Mouse (Mus musculus) hindbrain, postnatal 0 days (tissue): ENCODE results near the gene Clec4b2. TPM values are rescaled to one million over a fixed set of nuclear protein-coding genes. Genes with fewer than 3 reads are reported as not detected.
"Not testable (repeated sequence)": the region's sequence is repeated elsewhere in the genome, so short reads cannot be mapped to it uniquely, and the experiment has no call there.

ENCODE experiments used
- ATAC-seq: fragments of 200-750 bp; cut with Nextera tagmentation; 2 replicates; pipeline ENCODE4 v1.8.0; 2017; ENCODE audit warnings: mild to moderate bottlenecking, moderate TSS enrichment, moderate library complexity
- DNase-seq: peaks from one replicate; pipeline ENCODE4 v3.0.0-alpha.2; 2015; ENCODE audit warnings: low spot score
- H3K27ac ChIP-seq: fragments of 300-500 bp; sonication (generic); 2 replicates; pipeline ENCODE4 v1.5.1; 2014; ENCODE audit warnings: mild to moderate bottlenecking
- H3K27me3 ChIP-seq: fragments of 300-500 bp; sonication (generic); 2 replicates; pipeline ENCODE4 v1.6.1; 2014; ENCODE audit warnings: low read length, mixed read lengths; ENCODE audit not compliant: insufficient read depth
- H3K36me3 ChIP-seq: fragments of 300-500 bp; sonication (generic); 2 replicates; pipeline ENCODE4 v1.6.1; 2014; ENCODE audit warnings: low read length, mixed read lengths; ENCODE audit not compliant: insufficient read depth
- H3K4me1 ChIP-seq: fragments of 300-500 bp; sonication (generic); 2 replicates; pipeline ENCODE4 v1.6.1; 2014; ENCODE audit warnings: antibody characterized with exemption, low read length, mixed read lengths; ENCODE audit not compliant: insufficient read depth
- H3K4me2 ChIP-seq: fragments of 300-500 bp; sonication (generic); 2 replicates; pipeline ENCODE4 v1.6.1; 2014; ENCODE audit warnings: low read depth, mild to moderate bottlenecking, low read length, moderate library complexity, mixed read lengths
- H3K4me3 ChIP-seq: fragments of 300-500 bp; sonication (generic); 2 replicates; pipeline ENCODE4 v1.5.1; 2014; ENCODE audit warnings: low read length
- H3K9ac ChIP-seq: fragments of 300-500 bp; sonication (generic); replicated peaks from 2 replicates; pipeline ENCODE4 v1.6.1; 2014; ENCODE audit warnings: mild to moderate bottlenecking, low read length, moderate library complexity, mixed read lengths
- H3K9me3 ChIP-seq: fragments of 300-500 bp; sonication (generic); 2 replicates; pipeline ENCODE4 v1.6.1; 2016; ENCODE audit warnings: low read length, mixed read lengths
- CTCF ChIP-seq: IDR thresholded peaks from 2 replicates; pipeline ENCODE4 v1.5.1; 2016; ENCODE audit warnings: antibody characterized with exemption, control low read depth, low read depth
- WGBS: fragments of 180-500 bp; shearing (Covaris S2); extraction: QIAGEN DNeasy Blood & Tissue Kit; methylation state at CpG from one replicate; pipeline ENCODE4 v1.1.7; 2014; 5-methylcytosine and 5-hydroxymethylcytosine counted together
- polyA plus RNA-seq: library from polyadenylated mRNA; unstranded; fragments of >200 nt; fragmentation: Nextera tagmentation; extraction: Ambion mirVana; gene quantifications from 2 replicates; pipeline ENCODE4 v1.2.1, GENCODE M21; 2015
- total RNA-seq: library from RNA; depleted of rRNA; stranded (reverse); fragments of >200 nt; gene quantifications from 2 replicates; pipeline ENCODE4 v1.2.3, GENCODE M21; 2014

The Clec4b2 gene
- total and polyA plus RNA-seq, 2 experiments from 2014 or later: not detected

GRCm38 (mm10) chr6:123207187-123208076 lies 34.7 kb downstream of the Clec4b2 start:
- no peaks in the 10 kb centered on the region for H3K36me3 ChIP-seq
- H3K9ac ChIP-seq: no peak overlapping the region
- H3K4me3 ChIP-seq: no peak overlapping the region
- H3K27me3 ChIP-seq: no peaks in the 10 kb centered on the region
- ATAC-seq: no peak
- no peak for DNase-seq
- H3K9me3 ChIP-seq: no peaks in the 10 kb centered on the region
- no peak overlapping the region for H3K4me2 ChIP-seq
- no peak overlapping the region for H3K27ac ChIP-seq
- WGBS: 90% methylated on average over 1 of the region's 1 CpGs
- no peaks in the 10 kb centered on the region for H3K4me1 ChIP-seq
- TF ChIP-seq CTCF: no peak

DNA sequence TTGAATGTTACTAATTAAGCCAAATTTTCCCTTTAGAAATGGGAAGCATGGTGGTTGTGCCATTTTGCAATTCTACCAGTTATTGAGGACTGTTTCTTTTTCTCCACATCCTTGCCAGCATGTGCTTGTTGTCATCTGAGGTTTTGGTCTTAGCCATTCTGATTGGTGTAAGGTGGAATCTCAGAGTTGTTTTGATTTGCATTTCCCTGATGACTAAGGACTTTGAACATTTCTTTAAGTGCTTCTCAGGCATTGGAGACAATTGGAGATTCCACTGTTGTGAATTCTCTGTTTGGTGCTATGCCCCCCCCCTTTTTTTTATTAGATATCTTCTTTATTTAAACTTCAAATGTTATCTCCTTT lies 35.4 kb downstream of the Clec4b2 start:
- not testable (repeated sequence) for ATAC-seq, H3K36me3 ChIP-seq, H3K9me3 ChIP-seq, H3K27ac ChIP-seq, H3K27me3 ChIP-seq, H3K4me3 ChIP-seq, H3K9ac ChIP-seq, DNase-seq, H3K4me1 ChIP-seq, H3K4me2 ChIP-seq

GRCm38 (mm10) chr6:123211726-123212125 lies 39.0 kb downstream of the Clec4b2 start:
- Histone ChIP-seq H3K9ac (no peak overlapping the region), H3K36me3 (no peaks in the 10 kb centered on the region), H3K4me1 (no peaks in the 10 kb centered on the region), H3K4me3 (no peak overlapping the region), H3K4me2 (no peak overlapping the region), H3K9me3 (no peaks in the 10 kb centered on the region), H3K27me3 (no peaks in the 10 kb centered on the region), H3K27ac (no peak overlapping the region)
- no peak for ATAC-seq
- 81% methylated on average over 1 of the region's 1 CpGs for WGBS
- no peak for TF ChIP-seq CTCF
- DNase-seq: no peak

- Histone ChIP-seq H3K4me3 (no peak overlapping the region), H3K27me3 (no peaks in the 10 kb centered on the region), H3K4me2 (no peak overlapping the region), H3K9ac (no peak overlapping the region), H3K9me3 (no peaks in the 10 kb centered on the region), H3K27ac (no peak overlapping the region), H3K36me3 (no peaks in the 10 kb centered on the region), H3K4me1 (no peaks in the 10 kb centered on the region)
- TF ChIP-seq CTCF: no peak
- ATAC-seq: no peak
- no peak for DNase-seq
- 65% methylated on average over 2 of the region's 2 CpGs for WGBS
Measured at GRCm38 (mm10) chr6:123227519-123228166, 55.0 kb downstream of the Clec4b2 start.

DNA sequence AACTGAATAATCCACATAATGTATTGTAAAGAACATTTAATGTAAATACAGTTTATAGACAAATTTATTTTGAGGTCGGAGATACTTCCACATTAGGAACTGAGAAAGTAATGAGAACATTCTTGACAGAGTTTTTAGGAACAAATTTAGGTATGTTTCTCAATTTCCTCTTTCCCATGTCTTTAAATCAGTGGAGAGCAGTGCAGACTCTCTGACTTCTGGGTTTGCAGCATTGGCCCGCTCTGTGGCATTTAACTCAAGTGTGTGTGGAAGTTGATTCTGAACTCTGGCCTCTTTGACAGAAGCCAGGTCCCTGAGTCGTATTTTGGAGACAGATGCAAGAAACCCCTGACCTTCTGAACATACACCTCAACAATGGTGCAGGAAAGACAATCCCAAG lies 57.0 kb downstream of the Clec4b2 start, which contains the start of gene Clec4n:
Clec4n (plus strand) TSS at position 200 of the 400 bp plus-strand sequence.
- no peak within 1 kb of the TSS for H3K9ac ChIP-seq
- H3K4me2 ChIP-seq: no peak within 1 kb of the TSS
- no peak for TF ChIP-seq CTCF
- no peaks in the 10 kb centered on the region for H3K36me3 ChIP-seq
- H3K4me1 ChIP-seq: no peaks in the 10 kb centered on the region
- no peak within 1 kb of the TSS for H3K27ac ChIP-seq
- no peaks in the 10 kb centered on the region for H3K27me3 ChIP-seq
- 71% methylated on average over 3 of the region's 3 CpGs for WGBS
- ATAC-seq (no peak), DNase-seq (no peak)
- H3K4me3 ChIP-seq: no peak within 1 kb of the TSS
- H3K9me3 ChIP-seq: no peaks in the 10 kb centered on the region

DNA sequence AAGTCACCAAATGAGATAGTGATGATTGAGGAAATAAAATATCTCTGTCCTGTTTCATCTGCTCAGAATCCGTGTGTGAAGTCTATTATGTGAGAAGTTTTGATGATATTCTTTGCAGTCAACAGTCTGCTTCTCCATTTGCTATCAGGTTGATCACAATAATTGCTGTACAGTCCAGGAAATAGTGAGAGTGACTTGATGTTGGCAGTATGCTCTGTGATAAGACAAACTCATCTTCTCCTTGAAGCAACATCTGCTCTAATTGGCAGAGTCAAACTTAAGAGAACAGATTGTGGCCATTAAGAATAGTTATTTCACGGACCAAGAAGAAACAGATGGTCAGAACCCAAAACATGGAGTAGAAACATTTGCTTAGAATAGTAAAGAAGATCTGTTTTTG lies 58.5 kb downstream of the Clec4b2 start:
- Histone ChIP-seq H3K4me1 (no peaks in the 10 kb centered on the region), H3K9me3 (no peaks in the 10 kb centered on the region), H3K9ac (no peak overlapping the region), H3K4me2 (no peak overlapping the region), H3K4me3 (no peak overlapping the region), H3K36me3 (no peaks in the 10 kb centered on the region), H3K27me3 (no peaks in the 10 kb centered on the region), H3K27ac (no peak overlapping the region)
- TF ChIP-seq CTCF: no peak
- WGBS: 70% methylated on average over 2 of the region's 2 CpGs
- ATAC-seq (no peak), DNase-seq (no peak)

DNA sequence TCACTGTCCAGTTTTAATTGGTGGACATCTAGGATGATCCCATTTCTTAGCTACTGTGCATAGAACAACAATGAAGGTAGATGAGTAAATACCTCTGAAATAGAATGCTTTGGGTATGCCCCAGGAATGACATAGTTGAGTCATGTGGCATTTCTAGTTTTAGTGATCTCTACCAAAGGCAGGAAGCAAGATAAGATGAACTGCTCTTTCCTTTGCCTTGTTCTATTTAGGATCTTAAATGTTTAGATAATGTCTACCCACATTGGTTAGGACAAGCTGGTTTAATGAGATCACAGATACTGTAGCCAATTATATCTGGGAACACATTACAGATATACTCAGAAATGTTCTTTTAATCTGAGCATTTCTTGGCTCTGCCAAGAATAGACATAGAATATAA lies 64.9 kb downstream of the Clec4b2 start:
- no peaks in the 10 kb centered on the region for H3K36me3 ChIP-seq
- ATAC-seq (no peak), DNase-seq (no peak)
- no peak overlapping the region for H3K27ac ChIP-seq
- no peaks in the 10 kb centered on the region for H3K9me3 ChIP-seq
- H3K9ac ChIP-seq: no peak overlapping the region
- H3K4me1 ChIP-seq: no peaks in the 10 kb centered on the region
- no peak overlapping the region for H3K4me3 ChIP-seq
- TF ChIP-seq CTCF: no peak
- H3K27me3 ChIP-seq: no peaks in the 10 kb centered on the region
- no peak overlapping the region for H3K4me2 ChIP-seq
